In genomic region chr9:66510944-66511343, GRCm38 (mm10) we compare ENCODE assay signal across 8 mouse cellular contexts. TPM values are rescaled to one million over a fixed set of nuclear protein-coding genes. Genes with fewer than 3 reads are reported as not detected.
A peak's percentile ranks its signal among the peaks of the same experiment; 100 is the strongest.
DNase-seq lines count a peak whose midpoint lies in the region; ATAC-seq and TF ChIP-seq lines count a peak whose summit lies in the region.

No protein-coding gene starts in this region.

- ATAC-seq in forebrain, embryonic 16.5 days = no peak
- ATAC-seq in neural tube, embryonic 14.5 days (ENCODE audit: low read depth) = no peak

- no peak for TF ChIP-seq CTCF in bone marrow macrophage, adult 2 months (IDR thresholded peaks at IDR 0.05; ENCODE audit: low read depth, low read length)

- DNase-seq in left cerebral cortex, postnatal 4 days = peak; percentile 53
- no peak for DNase-seq in left cerebral cortex, adult 9 months (ENCODE audit: low spot score in 2 of 2)
- DNase-seq in kidney, postnatal 4 days = peak; percentile 40 to 55
- DNase-seq in yolk sac, embryonic 10.5 days (ENCODE audit: low spot score) = no peak
- DNase-seq in lung, postnatal 25 days (ENCODE audit: low spot score) = no peak

- peak overlapping the region; percentile 87 for H3K9ac ChIP-seq in forebrain, embryonic 16.5 days (replicated peaks; ENCODE audit: low read depth, low read length)
- peak overlapping the region; percentile 78 for H3K9ac ChIP-seq in neural tube, embryonic 14.5 days (replicated peaks; ENCODE audit: low read depth, low read length)

- peaks cover 29% of the 10 kb centered on the region for H3K4me1 ChIP-seq in bone marrow macrophage, adult 2 months (ENCODE audit: control insufficient read depth, insufficient read depth, low read length)
- H3K4me1 ChIP-seq in forebrain, embryonic 16.5 days (replicated peaks; ENCODE audit: control insufficient read depth, insufficient read depth, low read length) = peaks cover 21% of the 10 kb centered on the region
- H3K4me1 ChIP-seq in neural tube, embryonic 14.5 days (ENCODE audit: control insufficient read depth, insufficient read depth, low read length) = peaks cover 17% of the 10 kb centered on the region; the same call in 1 of the 2 replicates

- peak overlapping the region; percentile 67 for H3K4me3 ChIP-seq in bone marrow macrophage, adult 2 months (ENCODE audit: insufficient read depth, low read length)
- H3K4me3 ChIP-seq in forebrain, embryonic 16.5 days (replicated peaks; ENCODE audit: low read length) = peak overlapping the region; percentile 71
- peak overlapping the region; percentile 62 for H3K4me3 ChIP-seq in neural tube, embryonic 14.5 days (ENCODE audit: low read depth, low read length)

- no peak for TF ChIP-seq POLR2A in bone marrow macrophage, adult 2 months (IDR thresholded peaks at IDR 0.05; ENCODE audit: borderline replicate concordance, low read depth, low read length)

- intact Hi-C loops in left cerebral cortex, postnatal 4 days (cut with DNase I) = loop anchor here (5.0 to 10.0 kb wide), 2 partner anchors 321 to 464 kb away; partner anchors contain the start of genes Aph1c and Lactb

- 0% methylated on average over 2 of the region's 2 CpGs for WGBS in forebrain, embryonic 16.5 days
- WGBS in neural tube, embryonic 14.5 days = 0% methylated on average over 2 of the region's 2 CpGs

- no peaks in the 10 kb centered on the region for H3K27me3 ChIP-seq in forebrain, embryonic 16.5 days (replicated peaks; ENCODE audit: control insufficient read depth, insufficient read depth, low read length)
- H3K27me3 ChIP-seq in neural tube, embryonic 14.5 days (ENCODE audit: control insufficient read depth, insufficient read depth, low read length) = no peaks in the 10 kb centered on the region

- H3K36me3 ChIP-seq in forebrain, embryonic 16.5 days (ENCODE audit: control insufficient read depth, insufficient read depth) = peaks cover 18% of the 10 kb centered on the region
- H3K36me3 ChIP-seq in neural tube, embryonic 14.5 days (ENCODE audit: control insufficient read depth, insufficient read depth, low read length) = peaks cover 17% of the 10 kb centered on the region; the same call in 1 of the 2 replicates

- H3K9me3 ChIP-seq in forebrain, embryonic 16.5 days (ENCODE audit: control insufficient read depth, low read length) = no peaks in the 10 kb centered on the region
- H3K9me3 ChIP-seq in neural tube, embryonic 14.5 days (ENCODE audit: control insufficient read depth, low read length) = no peaks in the 10 kb centered on the region

- H3K27ac ChIP-seq in bone marrow macrophage, adult 2 months (ENCODE audit: insufficient read depth, low read depth, low read length) = 0 out of 2 replicates have a peak overlapping the region, but pooled peaks have one; percentile 43
- H3K27ac ChIP-seq in forebrain, embryonic 16.5 days (ENCODE audit: low read length) = peak overlapping the region; percentile 98
- H3K27ac ChIP-seq in neural tube, embryonic 14.5 days (ENCODE audit: low read depth, low read length) = peak overlapping the region; percentile 98

- peak overlapping the region; percentile 95 for H3K4me2 ChIP-seq in forebrain, embryonic 16.5 days (ENCODE audit: low read length)
- peak overlapping the region; percentile 98 for H3K4me2 ChIP-seq in neural tube, embryonic 14.5 days (ENCODE audit: low read depth, low read length)

RNA-seq across cellular contexts. Expression of gene Fbxl22, which starts 3.4 kb away (rescaled TPM):
- total RNA-seq in left cerebral cortex, postnatal 4 days (2021) = under 1 TPM; 0.24 to 0.46 TPM
- 0.13 TPM in 1 of 2 replicates, not detected in the other for polyA plus RNA-seq in bone marrow macrophage, adult 2 months (2012; ENCODE audit: insufficient read depth, insufficient read length, missing spikeins)
- polyA plus RNA-seq in forebrain, embryonic 16.5 days (2015; fragmentation: Nextera tagmentation; extraction: Ambion mirVana) = 1.3 and 1.8 TPM in 2 replicates
- 1.3 and 1.5 TPM in 2 replicates for polyA plus RNA-seq in neural tube, embryonic 14.5 days (2014; fragmentation: Nextera tagmentation; extraction: Ambion mirVana)

Comparison
In these comparisons a context has a peak if more than half of its experiments do, and no peak if none do; other contexts are left out.
1. DNase-seq: peak in left cerebral cortex, postnatal 4 days (single experiment) and kidney, postnatal 4 days (2 of 2); none in left cerebral cortex, adult 9 months (0 of 2), yolk sac, embryonic 10.5 days (single experiment) and lung, postnatal 25 days (single experiment).
2. H3K27ac ChIP-seq: peak in every context shown above with its lines; median percentile 98 in forebrain, embryonic 16.5 days; 98 in neural tube, embryonic 14.5 days; 43 in bone marrow macrophage, adult 2 months.
3. Peak in every context shown above with its lines, with median percentiles within 50 percentile points of each other: H3K4me3 ChIP-seq.